Mouse (Mus musculus) embryo, embryonic 9.5 days (tissue): ENCODE data around the gene Cyp4a12b.
"Not testable (repeated sequence)": the region's sequence is repeated elsewhere in the genome, so short reads cannot be mapped to it uniquely, and the experiment has no call there.

Experiments used
- DNase-seq: peaks from one replicate; pipeline ENCODE4 v3.0.0-alpha.2; 2017; ENCODE audit errors: extremely low spot score

Cyp4a12b gene

GRCm38 (mm10) chr4:115411324-115411723 is at the start of gene Cyp4a12b:
Gene Cyp4a12b, plus strand, starts transcription at chr4:115411624.
- not testable (repeated sequence) for DNase-seq

GRCm38 (mm10) chr4:115365624-115366023 is 45.8 kb upstream of the Cyp4a12b start:
- DNase-seq: not testable (repeated sequence)

GRCm38 (mm10) chr4:115368067-115368466 is 43.4 kb upstream of the Cyp4a12b start:
- DNase-seq: not testable (repeated sequence)

GRCm38 (mm10) chr4:115396256-115396655 is 15.2 kb upstream of the Cyp4a12b start:
- DNase-seq: not testable (repeated sequence)

- not testable (repeated sequence) for DNase-seq
Measured at GRCm38 (mm10) chr4:115396950-115397349, 14.5 kb upstream of the Cyp4a12b start.

- no peak for DNase-seq
Measured at GRCm38 (mm10) chr4:115450577-115451137, 39.2 kb downstream of the Cyp4a12b start.

- DNase-seq: no peak
Measured at GRCm38 (mm10) chr4:115452304-115452703, 40.9 kb downstream of the Cyp4a12b start, which contains the start of gene Cyp4a30b. Gene Cyp4a30b, plus strand, starts transcription at chr4:115452604.

- DNase-seq: not testable (repeated sequence)
Measured at GRCm38 (mm10) chr4:115473585-115473984, 62.2 kb downstream of the Cyp4a12b start.

- DNase-seq: not testable (repeated sequence)
Measured at GRCm38 (mm10) chr4:115476051-115476450, 64.6 kb downstream of the Cyp4a12b start.

GRCm38 (mm10) chr4:115481006-115481652 is 69.7 kb downstream of the Cyp4a12b start:
- DNase-seq: no peak
